Mouse (Mus musculus) B cell, adult 67 days (primary cell): ENCODE results near the gene Hoxb7. TPM values are rescaled to one million over a fixed set of nuclear protein-coding genes. Genes with fewer than 3 reads are reported as not detected.

Experiments
- total RNA-seq, 2 experiments: library from RNA; stranded (reverse); gene quantifications; 4 replicates each; pipeline ENCODE4 v1.2.4; 2023

The Hoxb7 gene
- total RNA-seq, result not detected

GRCm38 (mm10) chr11:96285771-96286738 is at the start of gene Hoxb7:
Gene Hoxb7, plus strand, starts transcription at chr11:96286623.

GRCm38 (mm10) chr11:96270996-96271540 is 15.4 kb upstream of the Hoxb7 start, which contains the start of gene Hoxb9:
Gene Hoxb9, plus strand, starts transcription at chr11:96271457.

GRCm38 (mm10) chr11:96281855-96282570 is 4.4 kb upstream of the Hoxb7 start, which contains the start of gene Hoxb8:
Gene Hoxb8, plus strand, starts transcription at chr11:96281905.

GRCm38 (mm10) chr11:96291681-96292564 is 5.5 kb downstream of the Hoxb7 start, which contains the start of gene Hoxb6:
Gene Hoxb6, plus strand, starts transcription at chr11:96292476.

GRCm38 (mm10) chr11:96303151-96304099 is 17.0 kb downstream of the Hoxb7 start, which contains the start of gene Hoxb5:
Gene Hoxb5, plus strand, starts transcription at chr11:96303336.

GRCm38 (mm10) chr11:96317608-96318367 is 31.4 kb downstream of the Hoxb7 start, which contains the start of gene Hoxb4:
Gene Hoxb4, plus strand, starts transcription at chr11:96318267.

GRCm38 (mm10) chr11:96323154-96323553 is 36.7 kb downstream of the Hoxb7 start, which contains the start of gene Hoxb3:
Gene Hoxb3, plus strand, starts transcription at chr11:96323326.

Other genes with a start within 250 kb of the Hoxb7 start
- 10 to 100 TPM; 51.4 to 52.6 TPM for gene Ube2z, start 221.2 kb upstream of the Hoxb7 start, total RNA-seq
- 10 to 100 TPM; 92.9 to 94.3 TPM for gene Atp5g1, start 211.0 kb upstream of the Hoxb7 start, total RNA-seq
- gene Calcoco2, start 174.7 kb upstream of the Hoxb7 start, total RNA-seq, result not detected
- gene Ttll6, start 152.8 kb upstream of the Hoxb7 start, total RNA-seq, result not detected
- not detected for gene Hoxb13, start 92.3 kb upstream of the Hoxb7 start, total RNA-seq
- gene Hoxb9, start 15.2 kb upstream of the Hoxb7 start, total RNA-seq, result not detected
- not detected for gene Hoxb8, start 4.7 kb upstream of the Hoxb7 start, total RNA-seq
- gene Hoxb6, start 5.9 kb downstream of the Hoxb7 start, total RNA-seq, result not detected
- gene Hoxb5, start 16.7 kb downstream of the Hoxb7 start, total RNA-seq, result not detected
- 1 to 10 TPM; 2.6 to 3.6 TPM for gene Hoxb4, start 31.6 kb downstream of the Hoxb7 start, total RNA-seq
- gene Hoxb3, start 36.7 kb downstream of the Hoxb7 start, total RNA-seq, result under 1 TPM; 0.38 to 0.98 TPM
- gene Hoxb2, start 63.9 kb downstream of the Hoxb7 start, total RNA-seq, result not detected
- gene Hoxb1, start 79.1 kb downstream of the Hoxb7 start, total RNA-seq, result not detected
- 1 to 10 TPM; 3.5 to 4.5 TPM for gene Skap1, start 178.0 kb downstream of the Hoxb7 start, total RNA-seq